Mouse (Mus musculus) testis, adult 2 months (tissue): Measurements from ENCODE around the gene Siva1. TPM values are rescaled to one million over a fixed set of nuclear protein-coding genes. Genes with fewer than 3 reads are reported as not detected.

ENCODE experiments used
- H3K27ac ChIP-seq: fragments of 200-500 bp; 2 replicates; pipeline ENCODE4 v1.5.1; 2012; ENCODE audit warnings: low read depth, low read length; ENCODE audit not compliant: control insufficient read depth, insufficient read depth
- H3K27me3 ChIP-seq: fragments of 200-500 bp; 2 replicates; pipeline ENCODE4 v1.6.1; 2012; ENCODE audit warnings: mild to moderate bottlenecking, low read length, moderate library complexity; ENCODE audit not compliant: control insufficient read depth, insufficient read depth
- H3K36me3 ChIP-seq: fragments of 200-500 bp; 2 replicates; pipeline ENCODE4 v1.6.1; 2012; ENCODE audit warnings: mild to moderate bottlenecking, low read length; ENCODE audit not compliant: control insufficient read depth, insufficient read depth
- H3K4me1 ChIP-seq: fragments of 200-500 bp; 2 replicates; pipeline ENCODE4 v1.6.1; 2012; ENCODE audit warnings: low read length; ENCODE audit not compliant: control insufficient read depth, insufficient read depth
- H3K4me3 ChIP-seq: fragments of 200-500 bp; 2 replicates; pipeline ENCODE4 v1.5.1; 2012; ENCODE audit warnings: low read depth, mild to moderate bottlenecking, low read length, moderate library complexity, mixed read lengths; ENCODE audit not compliant: control insufficient read depth
- CTCF ChIP-seq: fragments of 200-500 bp; IDR thresholded peaks from 2 replicates; pipeline ENCODE4 v1.5.1; 2012; ENCODE audit warnings: low read depth, mild to moderate bottlenecking, inconsistent platforms, low read length, moderate library complexity; ENCODE audit not compliant: control insufficient read depth, insufficient read depth, insufficient replicate concordance
- POLR2A ChIP-seq: fragments of 200-500 bp; IDR thresholded peaks from 2 replicates; pipeline ENCODE4 v1.6.1; 2012; ENCODE audit warnings: low read depth, mild to moderate bottlenecking, inconsistent platforms, low read length, moderate library complexity; ENCODE audit not compliant: control insufficient read depth
- polyA plus RNA-seq: library from polyadenylated mRNA; depleted of rRNA; stranded (reverse); fragments of >200 nt; gene quantifications from 2 replicates; pipeline ENCODE4 v1.2.3, GENCODE M21; 2012

Siva1 gene
- polyA plus RNA-seq, 1 experiment = 41.7 TPM

- TF ChIP-seq CTCF = no peak
- no peaks in the 10 kb centered on the region for H3K36me3 ChIP-seq
- no peak overlapping the region for H3K4me3 ChIP-seq
- H3K27ac ChIP-seq = no peak overlapping the region
- H3K27me3 ChIP-seq = no peaks in the 10 kb centered on the region
- no peaks in the 10 kb centered on the region for H3K4me1 ChIP-seq
These were observed 16.3 kb downstream of the Siva1 start for GRCm38 (mm10) chr12:112660576-112661326.

GRCm38 (mm10) chr12:112661327-112661605 is 16.8 kb downstream of the Siva1 start:
- Histone ChIP-seq H3K4me1 (no peaks in the 10 kb centered on the region), H3K36me3 (no peaks in the 10 kb centered on the region), H3K4me3 (no peak overlapping the region), H3K27ac (no peak overlapping the region), H3K27me3 (no peaks in the 10 kb centered on the region)
- TF ChIP-seq CTCF (no peak), POLR2A (no peak)

- Histone ChIP-seq H3K4me1 (no peaks in the 10 kb centered on the region), H3K36me3 (no peaks in the 10 kb centered on the region), H3K27ac (no peak overlapping the region), H3K4me3 (no peak overlapping the region), H3K27me3 (no peaks in the 10 kb centered on the region)
- TF ChIP-seq POLR2A = no peak
- no peak for TF ChIP-seq CTCF
These were observed 17.4 kb downstream of the Siva1 start for GRCm38 (mm10) chr12:112661851-112662250.

- TF ChIP-seq CTCF (no peak), POLR2A (no peak)
- Histone ChIP-seq H3K27me3 (no peaks in the 10 kb centered on the region), H3K27ac (no peak overlapping the region), H3K36me3 (no peaks in the 10 kb centered on the region), H3K4me3 (no peak overlapping the region), H3K4me1 (no peaks in the 10 kb centered on the region)
These were observed 18.8 kb downstream of the Siva1 start for GRCm38 (mm10) chr12:112663303-112663702.

GRCm38 (mm10) chr12:112663716-112664115 is 19.2 kb downstream of the Siva1 start:
- Histone ChIP-seq H3K4me1 (no peaks in the 10 kb centered on the region), H3K36me3 (no peaks in the 10 kb centered on the region), H3K4me3 (no peak overlapping the region), H3K27me3 (no peaks in the 10 kb centered on the region), H3K27ac (no peak overlapping the region)
- TF ChIP-seq CTCF (no peak), POLR2A (no peak)

- Histone ChIP-seq H3K27me3 (no peaks in the 10 kb centered on the region), H3K27ac (no peak overlapping the region), H3K4me1 (no peaks in the 10 kb centered on the region), H3K4me3 (no peak overlapping the region), H3K36me3 (no peaks in the 10 kb centered on the region)
- no peak for TF ChIP-seq CTCF
- no peak for TF ChIP-seq POLR2A
These were observed 19.6 kb downstream of the Siva1 start for GRCm38 (mm10) chr12:112664124-112664523.

GRCm38 (mm10) chr12:112664656-112665055 is 20.2 kb downstream of the Siva1 start:
- H3K27me3 ChIP-seq = no peaks in the 10 kb centered on the region
- H3K27ac ChIP-seq = no peak overlapping the region
- TF ChIP-seq CTCF (no peak), POLR2A (no peak)
- H3K4me1 ChIP-seq = no peaks in the 10 kb centered on the region
- H3K4me3 ChIP-seq = no peak overlapping the region
- no peaks in the 10 kb centered on the region for H3K36me3 ChIP-seq

- H3K27ac ChIP-seq = no peak overlapping the region
- H3K4me3 ChIP-seq = no peak overlapping the region
These were observed 21.0 kb downstream of the Siva1 start for GRCm38 (mm10) chr12:112665445-112665844.

More at GRCm38 (mm10) chr12:112665445-112665844, 21.0 kb downstream of the Siva1 start:
- TF ChIP-seq POLR2A (no peak), CTCF (no peak)
- no peaks in the 10 kb centered on the region for H3K36me3 ChIP-seq
- H3K4me1 ChIP-seq = no peaks in the 10 kb centered on the region
- H3K27me3 ChIP-seq = no peaks in the 10 kb centered on the region
